ENCODE assay signal across 13 mouse cellular contexts in genomic region chr11:117098155-117098554, GRCm38 (mm10). TPM values are rescaled to one million over a fixed set of nuclear protein-coding genes. Genes with fewer than 3 reads are reported as not detected.
DNase-seq lines count a peak whose midpoint lies in the region; ATAC-seq and TF ChIP-seq lines count a peak whose summit lies in the region.
"Had no signal": no experiment of that assay in that cellular context is flagged by ENCODE, and none has a peak within 500 bp of the region (broad histone marks: within the 10 kb centered on the region; RNA-seq: fewer than 3 reads in every experiment).

No protein-coding gene starts in this region.

- no peak for TF ChIP-seq CTCF in gastrocnemius, adult 2 months (IDR thresholded peaks at IDR 0.05)
- no peak for TF ChIP-seq CTCF in lung, embryonic 14.5 days (IDR thresholded peaks at IDR 0.05; ENCODE audit: low read depth)

- H3K4me2 ChIP-seq in lung, embryonic 14.5 days: no peak overlapping the region
- H3K4me2 ChIP-seq in stomach, embryonic 16.5 days (ENCODE audit: low read depth, low read length): no peak overlapping the region
- no peak overlapping the region for H3K4me2 ChIP-seq in forebrain, embryonic 12.5 days
- H3K4me2 ChIP-seq: limb, embryonic 12.5 days had no signal

- intact Hi-C loops in gastrocnemius, adult 2 months (cut with DNase I): no loop called here

- H3K4me1 ChIP-seq in lung, embryonic 14.5 days (ENCODE audit: insufficient read depth): peaks cover 11% of the 10 kb centered on the region; the same call in 1 of the 2 replicates
- peaks cover 12% of the 10 kb centered on the region for H3K4me1 ChIP-seq in stomach, embryonic 16.5 days (ENCODE audit: control insufficient read depth, insufficient read depth, low read length)
- peaks cover 10% of the 10 kb centered on the region for H3K4me1 ChIP-seq in forebrain, embryonic 12.5 days

- DNase-seq in gastrocnemius, adult 2 months: no peak
- DNase-seq in gastrocnemius, postnatal 10 days: no peak
- peak; percentile 64 for DNase-seq in lung, embryonic 14.5 days
- DNase-seq in lung, postnatal 14 days: no peak
- peak; percentile 34 to 78 for DNase-seq in kidney, postnatal 25 days
- no peak for DNase-seq in right cerebral cortex, postnatal 4 days
- DNase-seq: adrenal gland, postnatal 10 days; cerebellum, postnatal 25 days; forebrain, postnatal 0 days had no signal

- H3K36me3 ChIP-seq in lung, embryonic 14.5 days (ENCODE audit: insufficient read depth): no peaks in the 10 kb centered on the region
- H3K36me3 ChIP-seq in stomach, embryonic 16.5 days (ENCODE audit: control insufficient read depth, insufficient read depth, low read length): no peaks in the 10 kb centered on the region
- H3K36me3 ChIP-seq in forebrain, embryonic 12.5 days (replicated peaks): no peaks in the 10 kb centered on the region
- H3K36me3 ChIP-seq: limb, embryonic 12.5 days; midbrain, embryonic 10.5 days had no signal

- H3K27ac ChIP-seq in gastrocnemius, adult 2 months: peak overlapping the region; percentile 91
- peak overlapping the region; percentile 69 for H3K27ac ChIP-seq in lung, embryonic 14.5 days (ENCODE audit: low read depth)
- peak overlapping the region; percentile 55; the same call in 1 of the 2 replicates for H3K27ac ChIP-seq in stomach, embryonic 16.5 days (ENCODE audit: low read length)
- H3K27ac ChIP-seq in forebrain, embryonic 12.5 days: no peak overlapping the region
- H3K27ac ChIP-seq: midbrain, embryonic 10.5 days had no signal

- peak; percentile 58 for ATAC-seq in lung, embryonic 14.5 days (ENCODE audit: insufficient read depth)
- ATAC-seq in stomach, embryonic 16.5 days (ENCODE audit: insufficient read depth, low FRiP score): peak; percentile 30; the same call in 1 of the 2 replicates
- ATAC-seq in forebrain, embryonic 12.5 days (ENCODE audit: low FRiP score): no peak
- ATAC-seq: forebrain, postnatal 0 days had no signal

- H3K4me3 ChIP-seq in gastrocnemius, adult 2 months: no peak overlapping the region
- H3K4me3 ChIP-seq in lung, embryonic 14.5 days (ENCODE audit: low read depth, low read length): no peak overlapping the region
- no peak overlapping the region for H3K4me3 ChIP-seq in stomach, embryonic 16.5 days (replicated peaks; ENCODE audit: low read length)
- H3K4me3 ChIP-seq in forebrain, embryonic 12.5 days (replicated peaks): no peak overlapping the region
- H3K4me3 ChIP-seq: limb, embryonic 12.5 days; midbrain, embryonic 10.5 days had no signal

- no peaks in the 10 kb centered on the region for H3K27me3 ChIP-seq in lung, embryonic 14.5 days (ENCODE audit: insufficient read depth, low read length)
- H3K27me3 ChIP-seq in stomach, embryonic 16.5 days (ENCODE audit: control insufficient read depth, insufficient read depth, low read length): no peaks in the 10 kb centered on the region
- 0 out of 2 replicates have a peak, but pooled peaks cover 3% of the 10 kb centered on the region for H3K27me3 ChIP-seq in forebrain, embryonic 12.5 days
- H3K27me3 ChIP-seq: limb, embryonic 12.5 days had no signal

- 14% methylated on average over 5 of the region's 5 CpGs for WGBS in lung, embryonic 14.5 days
- WGBS in stomach, embryonic 16.5 days: 26% methylated on average over 5 of the region's 5 CpGs
- 75% methylated on average over 5 of the region's 5 CpGs for WGBS in forebrain, embryonic 12.5 days

- no peak overlapping the region for H3K9ac ChIP-seq in lung, embryonic 14.5 days
- no peak overlapping the region for H3K9ac ChIP-seq in stomach, embryonic 16.5 days (ENCODE audit: low read length)
- H3K9ac ChIP-seq in forebrain, embryonic 12.5 days: no peak overlapping the region
- H3K9ac ChIP-seq: forebrain, postnatal 0 days; limb, embryonic 12.5 days had no signal

- H3K9me3 ChIP-seq in lung, embryonic 14.5 days (ENCODE audit: low read depth, low read length): no peaks in the 10 kb centered on the region
- no peaks in the 10 kb centered on the region for H3K9me3 ChIP-seq in stomach, embryonic 16.5 days (replicated peaks; ENCODE audit: control insufficient read depth, low read length)
- H3K9me3 ChIP-seq in forebrain, embryonic 12.5 days: no peaks in the 10 kb centered on the region
- H3K9me3 ChIP-seq: limb, embryonic 12.5 days; midbrain, embryonic 10.5 days had no signal

RNA-seq across cellular contexts. Expression of gene Sec14l1, which starts 16.8 kb away (rescaled TPM):
- total RNA-seq in gastrocnemius, adult 2 months (2021): 10 to 100 TPM; 52.3 to 52.8 TPM
- total RNA-seq in gastrocnemius, postnatal 10 days (2021): 10 to 100 TPM; 91.6 to 93.4 TPM
- 44.3 and 46.2 TPM in 2 replicates for polyA plus RNA-seq in lung, embryonic 14.5 days (2014; fragmentation: Nextera tagmentation; extraction: Ambion mirVana)
- polyA plus RNA-seq in stomach, embryonic 16.5 days (2015; fragmentation: Nextera tagmentation; extraction: Ambion mirVana): 61.7 and 62.5 TPM in 2 replicates
- polyA plus RNA-seq in forebrain, embryonic 12.5 days (2016; fragmentation: Nextera tagmentation; extraction: Ambion mirVana): 67.2 and 67.6 TPM in 2 replicates

Comparison
In these comparisons a context has a peak if more than half of its experiments do, and no peak if none do; other contexts are left out.
1. DNase-seq: peak in lung, embryonic 14.5 days (single experiment) and kidney, postnatal 25 days (2 of 2); none in gastrocnemius, adult 2 months (single experiment), gastrocnemius, postnatal 10 days (single experiment), lung, postnatal 14 days (single experiment) and right cerebral cortex, postnatal 4 days (single experiment).